Mouse (Mus musculus) retina, adult 2 months (tissue): ENCODE results near the gene Nsl1.

Experiments
- DNase-seq: peaks from one replicate; pipeline ENCODE4 v3.0.0-alpha.2; 2012; ENCODE audit warnings: low read depth, low spot score

Nsl1 gene

GRCm38 (mm10) chr1:191054870-191055532 is 7.8 kb upstream of the Nsl1 start:
- DNase-seq: no peak

GRCm38 (mm10) chr1:191055533-191055873 is 7.3 kb upstream of the Nsl1 start:
- no peak for DNase-seq

GRCm38 (mm10) chr1:191057461-191057860 is 5.4 kb upstream of the Nsl1 start:
- DNase-seq: no peak

- DNase-seq: no peak
Measured at GRCm38 (mm10) chr1:191062241-191062780, 501 bp upstream of the Nsl1 start.

GRCm38 (mm10) chr1:191063700-191064099 is 888 bp downstream of the Nsl1 start:
- no peak for DNase-seq

GRCm38 (mm10) chr1:191064535-191064934 is 1.7 kb downstream of the Nsl1 start:
- DNase-seq: no peak

GRCm38 (mm10) chr1:191065188-191065587 is 2.4 kb downstream of the Nsl1 start:
- no peak for DNase-seq

GRCm38 (mm10) chr1:191068377-191068776 is 5.6 kb downstream of the Nsl1 start:
- DNase-seq: no peak

GRCm38 (mm10) chr1:191070259-191070658 is 7.4 kb downstream of the Nsl1 start:
- no peak for DNase-seq

- no peak for DNase-seq
Measured at GRCm38 (mm10) chr1:191071613-191072012, 8.8 kb downstream of the Nsl1 start.

GRCm38 (mm10) chr1:191072329-191072913 is 9.6 kb downstream of the Nsl1 start:
- DNase-seq: no peak

- no peak for DNase-seq
Measured at GRCm38 (mm10) chr1:191073001-191073400, 10.2 kb downstream of the Nsl1 start.

- no peak for DNase-seq
Measured at GRCm38 (mm10) chr1:191073486-191073885, 10.7 kb downstream of the Nsl1 start.

GRCm38 (mm10) chr1:191075199-191075883 is 12.5 kb downstream of the Nsl1 start:
- peak; percentile 52 for DNase-seq

GRCm38 (mm10) chr1:191083230-191083629 is 20.4 kb downstream of the Nsl1 start:
- DNase-seq: no peak

GRCm38 (mm10) chr1:191084951-191085559 is 22.2 kb downstream of the Nsl1 start:
- DNase-seq: no peak

GRCm38 (mm10) chr1:191085597-191085996 is 22.8 kb downstream of the Nsl1 start:
- DNase-seq: no peak

GRCm38 (mm10) chr1:191086304-191086878 is 23.6 kb downstream of the Nsl1 start:
- no peak for DNase-seq

GRCm38 (mm10) chr1:191086960-191087359 is 24.1 kb downstream of the Nsl1 start:
- no peak for DNase-seq

- DNase-seq: no peak
Measured at GRCm38 (mm10) chr1:191087955-191088354, 25.1 kb downstream of the Nsl1 start.

GRCm38 (mm10) chr1:191089355-191089754 is 26.5 kb downstream of the Nsl1 start:
- no peak for DNase-seq

GRCm38 (mm10) chr1:191092050-191092449 is 29.2 kb downstream of the Nsl1 start:
- no peak for DNase-seq
